Mouse (Mus musculus): ENCODE measurements at regions not wholly inside any gene's neighbourhood (a gene's known extent, or its start where the extent isn't known, plus 50 kb on each side); places are given as distances from the start of the nearest gene placed in this dataset.
"Not testable (repeated sequence)": the region's sequence is repeated elsewhere in the genome, so short reads cannot be mapped to it uniquely, and the experiment has no call there.

GRCm38 (mm10) chr4:153805727-153806126 is 151.3 kb upstream of the A430005L14Rik start:
- DNase-seq (ENCODE audit: extremely low spot score in 1 of 2, low spot score in 1 of 2) = no peak

- peak; percentile 19 to 35 for DNase-seq (ENCODE audit: extremely low spot score in 1 of 2, low spot score in 1 of 2)
These were observed 150.8 kb upstream of the A430005L14Rik start for GRCm38 (mm10) chr4:153806180-153806692.

DNA sequence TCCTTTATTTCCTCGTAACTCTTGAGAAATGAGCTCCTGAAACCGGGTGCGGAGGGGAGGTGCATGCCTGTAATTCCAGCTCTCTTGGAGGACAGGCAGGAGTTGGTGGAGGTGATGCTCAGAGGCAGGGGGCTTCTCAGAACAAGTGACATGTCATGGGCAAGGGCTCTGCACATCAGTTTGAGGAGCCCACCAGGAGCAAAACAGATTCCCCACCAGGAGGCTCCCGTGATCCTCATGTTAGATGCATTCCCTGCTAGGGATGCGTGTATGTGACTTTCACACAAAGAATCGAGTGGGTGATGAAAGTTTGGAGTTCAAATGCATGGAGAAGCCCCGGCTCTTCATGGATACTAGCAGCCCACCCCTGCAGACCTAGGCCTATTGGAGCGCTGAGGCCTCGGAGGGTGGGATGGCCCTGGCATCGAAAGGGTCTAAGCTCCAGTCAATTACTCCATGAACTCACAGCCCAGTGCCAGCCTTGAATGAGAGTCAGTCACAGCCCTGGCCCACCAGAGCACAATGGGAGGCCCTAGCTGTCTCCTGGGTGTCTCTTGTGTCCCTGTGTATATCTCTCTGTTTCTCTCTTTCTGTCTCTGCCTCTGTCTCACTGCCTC is 150.1 kb upstream of the A430005L14Rik start:
- DNase-seq (ENCODE audit: extremely low spot score in 1 of 2, low spot score in 1 of 2) = peak in 1 of 2 experiments; percentile 17

DNA sequence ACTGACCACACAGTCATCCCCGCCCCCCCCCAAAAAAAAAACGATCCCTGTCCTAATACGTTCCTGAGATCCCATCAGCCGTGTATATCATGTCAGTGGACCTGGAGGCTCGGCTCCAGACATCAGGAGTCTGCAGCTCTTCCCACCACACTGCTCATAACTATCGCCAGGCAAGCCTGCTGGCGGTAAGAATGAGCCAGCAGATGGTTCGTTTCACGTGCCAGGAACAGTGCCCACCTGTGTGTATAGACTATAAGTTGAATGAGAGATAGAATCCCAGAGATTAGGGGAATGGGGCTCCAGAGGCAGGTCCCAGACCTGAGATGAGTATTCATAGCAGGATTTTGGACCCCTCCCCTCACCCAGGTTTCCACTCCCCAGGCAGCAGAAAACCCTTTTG is 144.2 kb upstream of the A430005L14Rik start:
- no peak for DNase-seq (ENCODE audit: extremely low spot score in 1 of 2, low spot score in 1 of 2)

GRCm38 (mm10) chr4:153827914-153828313 is 129.1 kb upstream of the A430005L14Rik start:
- peak in 1 of 2 experiments; percentile 37 for DNase-seq (ENCODE audit: extremely low spot score in 1 of 2, low spot score in 1 of 2)

GRCm38 (mm10) chr4:153829766-153830165 is 127.3 kb upstream of the A430005L14Rik start:
- no peak for DNase-seq (ENCODE audit: extremely low spot score in 1 of 2, low spot score in 1 of 2)

DNA sequence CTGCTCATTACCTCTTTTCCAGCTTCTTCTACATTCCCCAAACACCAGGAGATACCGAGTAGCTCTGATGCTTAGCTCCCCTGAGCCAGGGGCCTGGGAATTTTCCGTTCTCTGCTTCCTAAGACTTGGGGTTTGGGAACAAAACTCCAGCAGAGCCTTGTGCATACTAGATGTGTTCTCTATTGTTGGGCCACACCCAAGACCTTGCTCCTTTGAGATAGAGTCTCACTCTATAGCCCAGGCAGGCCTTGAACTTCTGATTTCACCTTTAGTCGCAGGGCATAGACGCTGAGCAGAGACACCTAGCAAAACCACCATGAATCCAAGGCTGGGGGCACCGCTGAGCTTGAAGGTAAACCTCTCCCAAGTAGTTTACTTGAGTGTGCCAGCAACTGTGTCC is 126.5 kb upstream of the A430005L14Rik start:
- DNase-seq (ENCODE audit: extremely low spot score in 1 of 2, low spot score in 1 of 2) = no peak

DNA sequence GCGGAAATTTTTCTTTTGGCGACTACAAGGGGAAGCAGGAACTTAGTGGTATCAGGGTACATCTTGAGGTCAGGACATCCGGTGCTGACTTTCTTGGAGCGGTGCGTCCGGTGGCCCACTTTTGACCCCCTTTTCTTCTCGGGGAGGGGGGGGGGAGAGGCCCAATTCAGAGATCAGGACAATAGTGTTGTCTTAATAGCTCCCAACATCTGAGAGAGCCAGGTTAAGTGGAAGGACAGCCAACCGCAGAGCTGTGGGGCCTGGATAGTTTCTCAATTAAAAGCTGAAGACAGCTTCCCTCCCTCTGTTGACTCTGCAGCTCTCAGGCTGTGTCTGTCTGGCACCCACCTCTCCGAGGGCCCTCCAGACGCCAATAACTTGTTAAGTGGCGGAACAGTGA is 125.8 kb upstream of the A430005L14Rik start:
- not testable (repeated sequence) for DNase-seq (ENCODE audit: extremely low spot score in 1 of 2, low spot score in 1 of 2)

GRCm38 (mm10) chr4:153832151-153832550 is 124.9 kb upstream of the A430005L14Rik start:
- DNase-seq (ENCODE audit: extremely low spot score in 1 of 2, low spot score in 1 of 2) = no peak

- DNase-seq (ENCODE audit: extremely low spot score in 1 of 2, low spot score in 1 of 2) = no peak
These were observed 112.3 kb upstream of the A430005L14Rik start for GRCm38 (mm10) chr4:153844766-153845165.

- DNase-seq (ENCODE audit: extremely low spot score in 1 of 2, low spot score in 1 of 2) = peak in 1 of 2 experiments; percentile 3
These were observed 108.8 kb upstream of the A430005L14Rik start for GRCm38 (mm10) chr4:153848274-153848673.

- no peak for DNase-seq (ENCODE audit: extremely low spot score in 1 of 2, low spot score in 1 of 2)
These were observed 106.9 kb upstream of the A430005L14Rik start for GRCm38 (mm10) chr4:153850186-153850585.

DNA sequence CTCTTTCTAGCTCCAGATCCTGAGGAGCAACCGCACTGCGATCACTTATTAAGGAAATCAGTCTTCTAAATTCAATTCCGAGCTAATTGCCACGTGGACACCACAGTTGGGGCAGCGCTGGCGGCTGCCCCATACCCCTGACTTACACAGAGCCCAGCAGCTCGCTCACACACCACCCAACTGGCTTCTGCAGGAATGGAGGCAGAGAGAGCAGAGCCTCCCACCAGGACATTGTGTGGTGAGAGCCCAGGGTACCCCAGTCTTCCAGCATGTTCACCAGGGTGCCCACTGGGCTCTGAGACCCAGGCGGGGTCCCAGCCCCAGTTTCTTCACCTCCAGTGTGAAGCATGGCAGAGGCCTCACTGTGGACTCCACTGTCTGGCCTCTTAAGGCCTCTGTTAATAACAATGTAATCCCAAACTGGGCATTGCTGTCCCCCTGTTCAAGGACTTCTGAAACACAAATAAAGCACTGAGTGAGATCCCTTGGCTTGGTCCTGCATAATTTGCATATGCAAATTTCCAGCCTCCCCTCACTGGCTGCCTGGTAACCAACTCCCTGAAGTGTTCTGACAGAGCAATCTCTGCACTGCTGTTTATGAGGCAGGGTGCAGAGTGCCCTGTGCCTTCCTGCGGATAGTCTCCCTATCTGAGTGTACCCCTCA is 102.8 kb upstream of the A430005L14Rik start:
- peak in 1 of 2 experiments; percentile 24 for DNase-seq (ENCODE audit: extremely low spot score in 1 of 2, low spot score in 1 of 2)

GRCm38 (mm10) chr4:153854748-153855092 is 102.3 kb upstream of the A430005L14Rik start:
- no peak for DNase-seq (ENCODE audit: extremely low spot score in 1 of 2, low spot score in 1 of 2)

GRCm38 (mm10) chr4:153861420-153861819 is 95.6 kb upstream of the A430005L14Rik start:
- DNase-seq (ENCODE audit: extremely low spot score in 1 of 2, low spot score in 1 of 2) = no peak

DNA sequence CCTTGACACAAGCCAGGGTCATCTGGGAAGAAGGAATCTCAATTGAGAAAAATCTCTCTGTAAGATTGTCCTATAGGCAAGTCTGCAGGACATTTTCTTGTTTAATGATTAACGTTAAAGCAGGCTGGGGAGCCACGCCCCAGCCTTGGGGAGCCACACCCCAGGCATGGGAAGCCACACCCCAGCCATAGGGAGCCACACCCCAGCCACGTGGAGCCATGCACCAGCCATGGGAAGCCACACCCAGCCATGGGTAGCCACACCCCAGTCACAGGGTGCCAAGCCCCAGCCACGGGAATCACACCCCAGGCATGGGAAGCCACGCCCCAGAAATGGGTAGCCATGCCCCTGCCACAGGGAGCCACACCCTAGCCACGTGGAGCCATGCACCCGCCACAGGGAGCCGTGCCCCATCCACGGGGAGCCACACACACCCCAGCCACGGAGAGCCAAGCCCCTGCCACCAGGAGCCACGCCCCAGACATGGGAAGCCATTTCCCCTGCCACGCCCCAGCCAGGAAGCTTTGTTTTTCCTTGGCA is 94.8 kb upstream of the A430005L14Rik start:
- no peak for DNase-seq (ENCODE audit: extremely low spot score in 1 of 2, low spot score in 1 of 2)

GRCm38 (mm10) chr4:153872346-153872745 is 84.7 kb upstream of the A430005L14Rik start:
- DNase-seq (ENCODE audit: extremely low spot score in 1 of 2, low spot score in 1 of 2) = no peak

DNA sequence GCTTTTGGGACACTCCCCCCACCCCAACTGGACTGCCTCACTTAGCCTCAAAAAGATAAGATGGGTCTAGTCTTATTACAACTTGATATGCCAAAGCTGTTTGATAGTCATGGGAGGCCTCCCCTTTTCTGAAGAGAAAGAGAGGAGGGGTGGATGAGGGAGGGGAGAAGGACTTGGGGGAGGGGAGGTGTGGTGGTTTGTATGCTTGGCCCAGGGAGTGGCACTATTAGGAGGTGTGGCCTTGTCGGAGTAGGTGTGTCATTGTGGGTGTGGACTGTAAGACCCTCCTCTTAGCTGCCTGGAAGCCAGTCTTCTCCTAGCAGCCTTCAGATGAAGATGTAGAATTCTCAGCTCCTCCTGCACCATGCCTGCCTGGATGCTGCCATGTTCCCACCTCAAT is 82.0 kb upstream of the A430005L14Rik start:
- DNase-seq (ENCODE audit: extremely low spot score in 1 of 2, low spot score in 1 of 2) = not testable (repeated sequence)

GRCm38 (mm10) chr4:153876954-153877642 is 79.9 kb upstream of the A430005L14Rik start:
- DNase-seq (ENCODE audit: extremely low spot score in 1 of 2, low spot score in 1 of 2) = no peak

- no peak for DNase-seq (ENCODE audit: extremely low spot score in 1 of 2, low spot score in 1 of 2)
These were observed 74.0 kb upstream of the A430005L14Rik start for GRCm38 (mm10) chr4:153883057-153883456.

DNA sequence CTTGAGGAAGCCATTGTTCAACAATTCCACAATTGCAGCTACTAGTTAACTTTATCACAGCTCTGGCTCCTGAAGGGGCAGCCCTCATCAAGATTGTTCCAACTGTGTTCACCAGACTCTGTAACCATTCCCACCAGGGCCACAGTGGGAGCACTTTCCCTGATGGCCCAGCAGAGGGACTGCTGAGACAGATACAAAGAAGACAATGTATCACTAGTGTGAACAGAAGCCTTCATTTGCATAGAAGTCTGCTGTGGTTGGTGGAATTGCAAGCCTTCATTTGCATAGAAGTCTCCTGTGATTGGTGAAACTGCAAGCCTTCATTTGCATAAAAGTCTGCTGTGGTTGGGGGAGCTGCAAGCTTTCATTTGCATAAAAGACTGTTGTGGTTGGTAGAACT is 73.0 kb upstream of the A430005L14Rik start:
- no peak for DNase-seq (ENCODE audit: extremely low spot score in 1 of 2, low spot score in 1 of 2)
